Mouse (Mus musculus): ENCODE measurements around the gene Meiob. TPM values are rescaled to one million over a fixed set of nuclear protein-coding genes. Genes with fewer than 3 reads are reported as not detected.

The Meiob gene
- polyA plus RNA-seq, 1 experiment from 2014 or later, result 0.10 TPM

DNA sequence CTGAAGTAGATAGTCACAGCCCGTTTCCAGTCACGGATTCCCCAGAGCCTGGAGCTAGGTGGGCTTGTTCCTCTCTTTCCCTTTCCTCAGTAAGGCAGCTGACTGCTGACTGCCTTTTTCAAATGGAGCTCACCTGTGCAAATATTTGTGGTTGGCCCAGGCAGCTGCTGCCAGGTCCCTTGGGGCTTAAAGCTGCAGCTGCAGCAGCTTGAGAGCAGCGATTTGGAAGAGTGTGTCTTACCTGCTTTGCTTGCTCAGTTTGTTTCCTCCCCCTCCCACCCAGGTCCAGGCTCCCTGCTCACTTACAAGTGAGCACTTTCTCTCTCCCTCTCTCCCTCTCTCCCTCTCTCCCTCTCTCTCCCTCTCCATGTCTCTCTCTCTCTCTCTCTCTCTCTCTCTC is 34.9 kb upstream of the Meiob start:
- Histone ChIP-seq H3K36me3 (ENCODE audit: control insufficient read depth, insufficient read depth) (no peaks in the 10 kb centered on the region), H3K9me3 (ENCODE audit: control insufficient read depth) (no peaks in the 10 kb centered on the region), H3K4me1 (replicated peaks; ENCODE audit: control insufficient read depth, insufficient read depth, low read length) (no peaks in the 10 kb centered on the region), H3K4me2 (replicated peaks; ENCODE audit: low read depth) (no peak overlapping the region), H3K9ac (ENCODE audit: low read depth, low read length) (no peak overlapping the region), H3K4me3 (ENCODE audit: low read depth, low read length) (no peak overlapping the region), H3K27me3 (replicated peaks; ENCODE audit: control insufficient read depth, insufficient read depth, low read length) (no peaks in the 10 kb centered on the region), H3K27ac (ENCODE audit: low read depth, low read length) (no peak overlapping the region)
- ATAC-seq, result no peak
- 25% methylated on average over 3 of the region's 3 CpGs for WGBS
- no peak for TF ChIP-seq CTCF (IDR thresholded peaks at IDR 0.05; ENCODE audit: low read depth)

DNA sequence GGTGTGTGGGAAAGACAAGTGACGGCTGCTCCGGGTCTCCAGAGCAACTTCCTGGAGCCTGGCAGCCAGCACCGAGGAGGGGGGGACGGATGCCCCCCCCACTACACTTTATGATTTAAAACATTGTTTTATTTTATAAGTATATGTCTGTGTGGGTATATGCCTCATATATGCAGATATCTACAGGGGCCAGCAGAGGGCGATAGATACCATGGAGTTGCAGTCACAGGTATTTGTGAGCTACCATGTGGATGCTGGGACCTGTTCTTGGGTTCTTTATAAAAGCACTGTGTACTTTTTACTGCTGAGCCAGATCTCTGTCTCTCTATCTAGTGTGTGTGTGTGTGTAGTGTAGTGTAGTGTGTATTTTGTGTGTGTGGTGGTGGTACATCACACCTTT is 30.8 kb upstream of the Meiob start:
- no peak overlapping the region for H3K9ac ChIP-seq (ENCODE audit: low read depth, low read length)
- no peaks in the 10 kb centered on the region for H3K4me1 ChIP-seq (replicated peaks; ENCODE audit: control insufficient read depth, insufficient read depth, low read length)
- no peaks in the 10 kb centered on the region for H3K9me3 ChIP-seq (ENCODE audit: control insufficient read depth)
- no peak overlapping the region for H3K27ac ChIP-seq (ENCODE audit: low read depth, low read length)
- H3K4me2 ChIP-seq (replicated peaks; ENCODE audit: low read depth), result no peak overlapping the region
- H3K36me3 ChIP-seq (ENCODE audit: control insufficient read depth, insufficient read depth), result no peaks in the 10 kb centered on the region
- H3K4me3 ChIP-seq (ENCODE audit: low read depth, low read length), result no peak overlapping the region
- WGBS, result 80% methylated on average over 5 of the region's 5 CpGs
- ATAC-seq, result no peak
- TF ChIP-seq CTCF (IDR thresholded peaks at IDR 0.05; ENCODE audit: low read depth), result no peak
- H3K27me3 ChIP-seq (replicated peaks; ENCODE audit: control insufficient read depth, insufficient read depth, low read length), result no peaks in the 10 kb centered on the region

DNA sequence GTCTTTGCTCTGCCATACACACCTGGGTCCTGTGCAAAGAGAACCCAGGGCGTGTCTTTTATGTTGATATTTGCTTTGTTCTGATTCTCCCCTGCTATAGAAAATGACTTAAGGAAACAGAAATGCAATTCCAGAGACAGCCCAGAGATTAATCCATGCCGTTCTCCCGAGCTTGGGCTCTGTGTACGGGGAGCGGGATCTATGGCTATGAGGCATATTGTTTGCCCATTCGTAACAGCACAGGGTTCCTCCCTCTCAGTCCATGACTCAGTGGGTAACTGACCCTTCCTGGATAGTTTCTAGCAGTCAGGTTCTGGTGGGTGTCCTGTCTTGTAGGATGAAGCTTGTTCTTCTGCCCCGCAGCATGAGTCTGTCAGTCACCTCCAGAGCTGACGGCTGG is 28.9 kb upstream of the Meiob start:
- no peaks in the 10 kb centered on the region for H3K9me3 ChIP-seq (ENCODE audit: control insufficient read depth)
- no peak for ATAC-seq
- no peak for TF ChIP-seq CTCF (IDR thresholded peaks at IDR 0.05; ENCODE audit: low read depth)
- 57% methylated on average over 8 of the region's 8 CpGs for WGBS
- H3K36me3 ChIP-seq (ENCODE audit: control insufficient read depth, insufficient read depth), result no peaks in the 10 kb centered on the region
- H3K9ac ChIP-seq (ENCODE audit: low read depth, low read length), result no peak overlapping the region
- no peak overlapping the region for H3K4me2 ChIP-seq (replicated peaks; ENCODE audit: low read depth)
- no peak overlapping the region for H3K27ac ChIP-seq (ENCODE audit: low read depth, low read length)
- no peak overlapping the region for H3K4me3 ChIP-seq (ENCODE audit: low read depth, low read length)
- H3K4me1 ChIP-seq (replicated peaks; ENCODE audit: control insufficient read depth, insufficient read depth, low read length), result no peaks in the 10 kb centered on the region
- H3K27me3 ChIP-seq (replicated peaks; ENCODE audit: control insufficient read depth, insufficient read depth, low read length), result no peaks in the 10 kb centered on the region

DNA sequence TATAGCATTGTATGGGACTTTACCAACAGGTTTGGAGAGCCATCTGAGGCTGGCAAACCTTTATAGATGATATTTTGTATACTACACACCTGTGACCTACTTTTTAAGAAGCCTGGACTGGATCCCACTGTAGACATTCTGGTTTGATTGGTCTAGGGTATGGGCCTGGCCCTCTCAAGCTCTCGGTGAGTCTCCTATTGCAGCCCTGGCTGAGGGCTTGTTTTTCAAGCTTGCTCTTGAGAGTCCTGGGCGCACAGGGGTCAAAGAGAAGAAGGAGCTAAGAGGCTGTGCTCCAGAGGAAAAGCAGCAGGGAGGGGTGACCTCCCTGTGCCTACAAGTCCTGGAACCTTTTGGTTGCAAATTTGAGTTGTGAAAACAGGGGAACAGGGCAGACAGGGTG is 27.0 kb upstream of the Meiob start:
- WGBS, result 70% methylated on average over 2 of the region's 2 CpGs
- H3K9ac ChIP-seq (ENCODE audit: low read depth, low read length), result no peak overlapping the region
- no peak for TF ChIP-seq CTCF (IDR thresholded peaks at IDR 0.05; ENCODE audit: low read depth)
- H3K27ac ChIP-seq (ENCODE audit: low read depth, low read length), result no peak overlapping the region
- no peak for ATAC-seq
- H3K4me2 ChIP-seq (replicated peaks; ENCODE audit: low read depth), result no peak overlapping the region
- H3K9me3 ChIP-seq (ENCODE audit: control insufficient read depth), result no peaks in the 10 kb centered on the region
- H3K4me3 ChIP-seq (ENCODE audit: low read depth, low read length), result no peak overlapping the region
- H3K27me3 ChIP-seq (replicated peaks; ENCODE audit: control insufficient read depth, insufficient read depth, low read length), result no peaks in the 10 kb centered on the region
- no peaks in the 10 kb centered on the region for H3K4me1 ChIP-seq (replicated peaks; ENCODE audit: control insufficient read depth, insufficient read depth, low read length)
- no peaks in the 10 kb centered on the region for H3K36me3 ChIP-seq (ENCODE audit: control insufficient read depth, insufficient read depth)

- no peak for TF ChIP-seq CTCF (IDR thresholded peaks at IDR 0.05; ENCODE audit: low read depth)
- H3K9ac ChIP-seq (ENCODE audit: low read depth, low read length), result no peak overlapping the region
- H3K4me2 ChIP-seq (replicated peaks; ENCODE audit: low read depth), result no peak overlapping the region
- H3K36me3 ChIP-seq (ENCODE audit: control insufficient read depth, insufficient read depth), result no peaks in the 10 kb centered on the region
- no peak overlapping the region for H3K27ac ChIP-seq (ENCODE audit: low read depth, low read length)
- no peaks in the 10 kb centered on the region for H3K27me3 ChIP-seq (replicated peaks; ENCODE audit: control insufficient read depth, insufficient read depth, low read length)
- H3K4me3 ChIP-seq (ENCODE audit: low read depth, low read length), result no peak overlapping the region
- H3K4me1 ChIP-seq (replicated peaks; ENCODE audit: control insufficient read depth, insufficient read depth, low read length), result no peaks in the 10 kb centered on the region
- no peaks in the 10 kb centered on the region for H3K9me3 ChIP-seq (ENCODE audit: control insufficient read depth)
- ATAC-seq, result no peak
- 89% methylated on average over 2 of the region's 2 CpGs for WGBS
Observed at GRCm38 (mm10) chr17:24780821-24781220, 23.3 kb upstream of the Meiob start.

DNA sequence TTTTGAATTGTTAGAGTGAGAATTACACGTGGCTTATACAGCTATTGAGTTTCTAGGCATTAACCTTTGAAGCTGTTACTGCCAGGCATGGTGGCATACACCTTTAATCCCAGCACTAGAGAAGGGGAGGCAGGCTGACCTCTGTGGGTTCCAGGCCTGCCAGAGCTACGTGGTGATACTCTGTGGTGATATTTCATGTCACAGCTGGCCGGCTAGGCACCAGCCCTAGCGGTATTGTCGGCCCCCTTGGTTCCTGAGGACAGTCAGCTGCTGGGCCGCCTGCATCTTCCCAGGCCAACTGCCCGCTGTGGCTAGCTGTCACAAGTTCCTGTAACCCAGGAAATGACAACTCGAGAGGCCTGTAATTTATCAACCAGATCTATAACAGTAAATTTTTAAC is 11.9 kb upstream of the Meiob start:
- WGBS, result 49% methylated on average over 8 of the region's 8 CpGs
- no peak for TF ChIP-seq CTCF (IDR thresholded peaks at IDR 0.05; ENCODE audit: low read depth)
- ATAC-seq, result no peak

GRCm38 (mm10) chr17:24794791-24795190 is 9.3 kb upstream of the Meiob start:
- Histone ChIP-seq H3K4me1 (replicated peaks; ENCODE audit: control insufficient read depth, insufficient read depth, low read length) (no peaks in the 10 kb centered on the region), H3K9ac (ENCODE audit: low read depth, low read length) (no peak overlapping the region), H3K4me2 (replicated peaks; ENCODE audit: low read depth) (no peak overlapping the region), H3K4me3 (ENCODE audit: low read depth, low read length) (no peak overlapping the region), H3K27me3 (replicated peaks; ENCODE audit: control insufficient read depth, insufficient read depth, low read length) (no peaks in the 10 kb centered on the region; the same call in 1 of the 2 replicates), H3K9me3 (ENCODE audit: control insufficient read depth) (no peaks in the 10 kb centered on the region), H3K27ac (ENCODE audit: low read depth, low read length) (no peak overlapping the region), H3K36me3 (ENCODE audit: control insufficient read depth, insufficient read depth) (no peaks in the 10 kb centered on the region)
- WGBS, result 81% methylated on average over 12 of the region's 12 CpGs
- no peak for ATAC-seq
- TF ChIP-seq CTCF (IDR thresholded peaks at IDR 0.05; ENCODE audit: low read depth), result no peak

More for the DNA sequence above, 11.9 kb upstream of the Meiob start:
- H3K27me3 ChIP-seq (replicated peaks; ENCODE audit: control insufficient read depth, insufficient read depth, low read length), result no peaks in the 10 kb centered on the region; the same call in 1 of the 2 replicates
- no peak overlapping the region for H3K4me2 ChIP-seq (replicated peaks; ENCODE audit: low read depth)
- no peak overlapping the region for H3K4me3 ChIP-seq (ENCODE audit: low read depth, low read length)
- H3K9ac ChIP-seq (ENCODE audit: low read depth, low read length), result no peak overlapping the region
- H3K9me3 ChIP-seq (ENCODE audit: control insufficient read depth), result no peaks in the 10 kb centered on the region
- H3K36me3 ChIP-seq (ENCODE audit: control insufficient read depth, insufficient read depth), result no peaks in the 10 kb centered on the region
- no peak overlapping the region for H3K27ac ChIP-seq (ENCODE audit: low read depth, low read length)
- H3K4me1 ChIP-seq (replicated peaks; ENCODE audit: control insufficient read depth, insufficient read depth, low read length), result no peaks in the 10 kb centered on the region
